Mouse (Mus musculus) CH12F3 (cell line): Measurements from ENCODE around the gene Atp6v0a4.

Source experiments
- in situ Hi-C: fragments of 300-500 bp; cut with MboI; formaldehyde crosslinking; loops from 2 replicates; pipeline ENCODE4 v1.14.3; 2020; ENCODE audit warnings: low sequenced_read_pairs

Gene Atp6v0a4

GRCm38 (mm10) chr6:38125462-38125861, 1.1 kb upstream of the Atp6v0a4 start:
- in situ Hi-C loops, result no loop called here

GRCm38 (mm10) chr6:38124882-38125281, 496 bp upstream of the Atp6v0a4 start:
- in situ Hi-C loops, result no loop called here

- in situ Hi-C loops, result no loop called here
Observed at GRCm38 (mm10) chr6:38123471-38124206, 747 bp downstream of the Atp6v0a4 start.

- in situ Hi-C loops, result no loop called here
Observed at GRCm38 (mm10) chr6:38122791-38123190, 1.6 kb downstream of the Atp6v0a4 start.

GRCm38 (mm10) chr6:38121843-38122242, 2.5 kb downstream of the Atp6v0a4 start:
- in situ Hi-C loops, result no loop called here

GRCm38 (mm10) chr6:38120681-38121371, 3.6 kb downstream of the Atp6v0a4 start:
- in situ Hi-C loops, result no loop called here

GRCm38 (mm10) chr6:38118341-38118740, 6.0 kb downstream of the Atp6v0a4 start:
- in situ Hi-C loops, result no loop called here

GRCm38 (mm10) chr6:38116107-38116770, 8.1 kb downstream of the Atp6v0a4 start:
- in situ Hi-C loops, result no loop called here

- in situ Hi-C loops, result no loop called here
Observed at GRCm38 (mm10) chr6:38110859-38111258, 13.5 kb downstream of the Atp6v0a4 start.

GRCm38 (mm10) chr6:38109871-38110270, 14.5 kb downstream of the Atp6v0a4 start:
- in situ Hi-C loops, result no loop called here

- in situ Hi-C loops, result no loop called here
Observed at GRCm38 (mm10) chr6:38109160-38109795, 15.1 kb downstream of the Atp6v0a4 start, which contains the start of gene Tmem213. Gene Tmem213 (plus strand): TSS chr6:38109255.

- in situ Hi-C loops, result no loop called here
Observed at GRCm38 (mm10) chr6:38108449-38108848, 15.9 kb downstream of the Atp6v0a4 start.

GRCm38 (mm10) chr6:38105924-38106323, 18.5 kb downstream of the Atp6v0a4 start:
- in situ Hi-C loops, result no loop called here

- in situ Hi-C loops, result no loop called here
Observed at GRCm38 (mm10) chr6:38103775-38104174, 20.6 kb downstream of the Atp6v0a4 start.

- in situ Hi-C loops, result no loop called here
Observed at GRCm38 (mm10) chr6:38102216-38102795, 22.1 kb downstream of the Atp6v0a4 start.

- in situ Hi-C loops, result no loop called here
Observed at GRCm38 (mm10) chr6:38096961-38097370, 27.4 kb downstream of the Atp6v0a4 start.

- in situ Hi-C loops, result no loop called here
Observed at GRCm38 (mm10) chr6:38094701-38095100, 29.7 kb downstream of the Atp6v0a4 start.

GRCm38 (mm10) chr6:38092539-38092938, 31.8 kb downstream of the Atp6v0a4 start:
- in situ Hi-C loops, result no loop called here

GRCm38 (mm10) chr6:38087242-38088026, 37.0 kb downstream of the Atp6v0a4 start:
- in situ Hi-C loops, result no loop called here

GRCm38 (mm10) chr6:38083204-38083603, 41.2 kb downstream of the Atp6v0a4 start:
- in situ Hi-C loops, result no loop called here
